Mouse (Mus musculus) forebrain, embryonic 14.5 days (tissue): ENCODE data around the gene Lefty1. TPM values are rescaled to one million over a fixed set of nuclear protein-coding genes. Genes with fewer than 3 reads are reported as not detected.

Experiments
- ATAC-seq: fragments of 200-750 bp; cut with Nextera tagmentation; 2 replicates; pipeline ENCODE4 v1.8.0; 2017; ENCODE audit warnings: mild to moderate bottlenecking, moderate library complexity
- DNase-seq: peaks from one replicate; pipeline ENCODE4 v3.0.0-alpha.2; 2015; ENCODE audit warnings: low spot score
- H3K27ac ChIP-seq: fragments of 300-500 bp; sonication (generic); 2 replicates; pipeline ENCODE4 v1.5.1; 2014; ENCODE audit warnings: low read depth, mild to moderate bottlenecking, control low read depth, low read length, moderate library complexity
- H3K27me3 ChIP-seq: fragments of 300-500 bp; sonication (generic); replicated peaks from 2 replicates; pipeline ENCODE4 v1.6.1; 2014; ENCODE audit warnings: low read length, control low read depth, mixed read lengths; ENCODE audit not compliant: control insufficient read depth, insufficient read depth
- H3K36me3 ChIP-seq: fragments of 300-500 bp; sonication (generic); 2 replicates; pipeline ENCODE4 v1.6.1; 2014; ENCODE audit warnings: low read length, control low read depth; ENCODE audit not compliant: control insufficient read depth, insufficient read depth
- H3K4me1 ChIP-seq: fragments of 300-500 bp; sonication (generic); 2 replicates; pipeline ENCODE4 v1.6.1; 2014; ENCODE audit warnings: antibody characterized with exemption, low read length, control low read depth; ENCODE audit not compliant: control insufficient read depth, insufficient read depth
- H3K4me2 ChIP-seq: fragments of 300-500 bp; sonication (generic); 2 replicates; pipeline ENCODE4 v1.6.1; 2014; ENCODE audit warnings: mild to moderate bottlenecking, control low read depth, low read length
- H3K4me3 ChIP-seq: fragments of 300-500 bp; sonication (generic); 2 replicates; pipeline ENCODE4 v1.5.1; 2014; ENCODE audit warnings: low read depth, low read length, control low read depth
- H3K9ac ChIP-seq: fragments of 300-500 bp; sonication (generic); 2 replicates; pipeline ENCODE4 v1.6.1; 2014; ENCODE audit warnings: mild to moderate bottlenecking, low read length, control low read depth, moderate library complexity
- H3K9me3 ChIP-seq: fragments of 300-500 bp; sonication (generic); replicated peaks from 2 replicates; pipeline ENCODE4 v1.6.1; 2016; ENCODE audit warnings: low read length, control low read depth, mixed read lengths; ENCODE audit not compliant: control insufficient read depth
- WGBS: fragments of 180-500 bp; shearing (Covaris S2); extraction: QIAGEN DNeasy Blood & Tissue Kit; methylation state at CpG from one replicate; pipeline ENCODE4 v1.1.7; 2014; 5-methylcytosine and 5-hydroxymethylcytosine counted together
- polyA plus RNA-seq: library from polyadenylated mRNA; unstranded; fragments of >200 nt; fragmentation: Nextera tagmentation; extraction: Ambion mirVana; gene quantifications from 2 replicates; pipeline ENCODE4 v1.2.1, GENCODE M21; 2014

Lefty1 gene
- polyA plus RNA-seq, 1 experiment from 2014 or later, result 0.15 TPM

DNA sequence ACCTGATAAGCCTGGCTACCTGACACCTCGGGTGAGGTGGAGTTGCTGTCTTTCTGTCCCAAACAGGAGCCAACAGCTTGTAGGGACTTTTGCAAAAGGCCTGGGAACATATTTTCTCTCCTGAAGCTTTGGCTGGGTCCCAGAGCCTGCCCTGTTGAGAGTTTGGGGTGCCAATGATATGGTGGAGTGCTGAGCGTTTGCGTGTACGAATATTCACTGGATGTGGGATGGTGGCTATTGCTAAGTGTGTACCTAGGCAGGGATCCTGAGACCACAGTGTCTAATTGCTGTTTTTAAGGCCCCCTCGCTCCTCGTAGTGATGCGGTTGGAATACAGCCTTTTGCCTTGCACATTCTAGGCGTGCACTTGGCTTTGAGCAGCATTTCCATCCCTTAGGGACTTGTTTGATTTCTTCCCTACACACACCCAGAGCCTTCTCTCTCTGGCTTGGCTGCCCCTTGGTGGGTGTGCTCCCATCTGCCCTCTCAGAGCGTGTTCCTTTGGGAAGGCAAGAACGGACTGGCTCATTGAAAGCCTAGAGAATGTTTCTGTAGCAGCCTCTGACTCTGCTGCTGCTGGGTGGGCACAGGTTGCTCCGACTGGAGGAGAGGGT is 8.3 kb downstream of the Lefty1 start:
- Histone ChIP-seq H3K4me1 (peaks cover 5% of the 10 kb centered on the region; the same call in 1 of the 2 replicates), H3K9ac (no peak overlapping the region), H3K27me3 (peaks cover 36% of the 10 kb centered on the region), H3K4me3 (peak overlapping the region; percentile 64), H3K4me2 (peak overlapping the region; percentile 93), H3K27ac (no peak overlapping the region), H3K9me3 (no peaks in the 10 kb centered on the region), H3K36me3 (no peaks in the 10 kb centered on the region)
- ATAC-seq (no peak), DNase-seq (no peak)
- WGBS, result 44% methylated on average over 11 of the region's 11 CpGs

- Histone ChIP-seq H3K36me3 (no peaks in the 10 kb centered on the region), H3K9me3 (no peaks in the 10 kb centered on the region), H3K27me3 (peaks cover 36% of the 10 kb centered on the region), H3K27ac (no peak overlapping the region), H3K4me1 (peaks cover 5% of the 10 kb centered on the region; the same call in 1 of the 2 replicates), H3K4me2 (no peak overlapping the region), H3K4me3 (no peak overlapping the region), H3K9ac (no peak overlapping the region)
- ATAC-seq (no peak), DNase-seq (no peak)
- WGBS, result 75% methylated on average over 1 of the region's 1 CpGs
Observed at GRCm38 (mm10) chr1:180943896-180944295, 9.1 kb downstream of the Lefty1 start.

DNA sequence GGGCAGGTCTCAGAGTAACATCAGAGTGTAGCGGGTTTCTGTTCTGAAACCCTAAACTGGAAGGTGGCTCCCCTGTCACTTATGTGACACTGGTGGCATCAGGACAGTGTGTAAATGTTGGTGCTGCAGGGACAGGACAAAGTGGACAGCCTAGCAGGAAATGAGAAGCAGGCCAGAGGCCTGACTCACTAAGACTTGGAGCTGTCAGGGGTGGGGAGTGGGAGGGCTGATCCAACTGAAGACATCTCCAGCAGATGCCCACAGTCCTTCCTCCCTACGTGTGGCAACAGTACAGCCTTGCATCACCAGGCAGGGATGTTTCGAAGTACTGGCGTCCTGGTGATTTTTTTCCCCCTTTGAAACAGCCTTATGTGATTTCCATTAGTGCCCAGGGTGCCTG is 9.7 kb downstream of the Lefty1 start:
- no peak overlapping the region for H3K9ac ChIP-seq
- DNase-seq, result no peak
- H3K27me3 ChIP-seq, result peaks cover 36% of the 10 kb centered on the region
- H3K4me1 ChIP-seq, result peaks cover 5% of the 10 kb centered on the region; the same call in 1 of the 2 replicates
- ATAC-seq, result no peak
- H3K9me3 ChIP-seq, result no peaks in the 10 kb centered on the region
- H3K36me3 ChIP-seq, result no peaks in the 10 kb centered on the region
- no peak overlapping the region for H3K27ac ChIP-seq
- 81% methylated on average over 4 of the region's 4 CpGs for WGBS
- no peak overlapping the region for H3K4me2 ChIP-seq
- H3K4me3 ChIP-seq, result no peak overlapping the region

DNA sequence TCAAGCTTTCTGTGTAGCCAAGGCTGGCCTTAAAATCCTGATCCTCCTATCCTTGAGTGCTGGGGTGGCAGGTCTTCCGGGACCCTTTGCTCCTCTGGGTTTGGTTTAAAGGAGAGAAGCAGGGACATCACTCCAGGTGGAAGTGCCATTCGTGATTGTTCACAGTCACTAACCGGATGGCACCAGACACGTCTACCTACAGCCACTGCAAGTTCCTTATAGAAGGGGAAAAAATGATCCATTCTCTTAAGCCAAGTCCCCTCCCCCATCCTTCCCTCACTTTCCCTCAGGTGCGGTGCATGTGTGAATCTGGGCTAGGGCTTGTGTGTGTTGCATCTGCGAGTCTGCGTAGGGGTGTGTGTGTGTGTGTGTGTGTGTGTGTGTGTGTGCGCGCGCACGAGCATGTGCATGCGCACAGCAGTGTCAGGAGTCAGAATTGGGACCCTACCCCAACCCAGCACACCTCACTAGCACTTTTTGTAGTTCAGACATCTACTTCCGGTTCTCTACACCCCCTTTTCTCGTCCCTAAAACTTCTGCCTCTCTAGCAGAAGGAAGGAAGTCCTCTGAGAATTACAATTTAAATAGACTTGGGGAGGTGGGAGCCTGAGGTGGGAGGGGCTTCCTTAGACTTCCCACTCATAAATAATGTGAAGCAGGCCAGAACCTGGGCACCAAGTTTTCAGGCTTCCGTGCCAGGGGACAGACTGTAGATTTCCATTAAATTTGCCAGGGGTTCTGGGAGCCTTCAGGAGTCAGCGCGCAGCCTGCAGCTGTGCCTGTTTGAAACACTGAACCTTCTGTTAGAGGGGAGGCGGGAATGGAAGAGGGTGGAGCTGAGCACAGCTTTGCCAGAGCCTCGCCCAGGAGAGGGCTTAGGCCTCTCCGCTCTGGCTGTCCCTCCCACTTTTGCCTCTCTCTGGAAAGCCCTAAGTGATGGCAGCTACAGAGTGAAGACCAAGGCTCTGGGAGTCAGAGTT is 10.5 kb downstream of the Lefty1 start:
- 31% methylated on average over 20 of the region's 20 CpGs for WGBS
- Histone ChIP-seq H3K27ac (no peak overlapping the region), H3K36me3 (no peaks in the 10 kb centered on the region), H3K9me3 (no peaks in the 10 kb centered on the region), H3K4me1 (peaks cover 5% of the 10 kb centered on the region; the same call in 1 of the 2 replicates), H3K4me2 (peak overlapping the region; percentile 18; the same call in 1 of the 2 replicates), H3K9ac (no peak overlapping the region), H3K4me3 (no peak overlapping the region), H3K27me3 (peaks cover 36% of the 10 kb centered on the region)
- DNase-seq, result peak; percentile 55
- ATAC-seq, result peak; percentile 56

- WGBS, result 85% methylated on average over 6 of the region's 6 CpGs
- peaks cover 26% of the 10 kb centered on the region for H3K27me3 ChIP-seq
- no peaks in the 10 kb centered on the region for H3K36me3 ChIP-seq
- H3K27ac ChIP-seq, result no peak overlapping the region
- no peak overlapping the region for H3K9ac ChIP-seq
- H3K9me3 ChIP-seq, result no peaks in the 10 kb centered on the region
- H3K4me1 ChIP-seq, result peaks cover 5% of the 10 kb centered on the region; the same call in 1 of the 2 replicates
- DNase-seq (no peak), ATAC-seq (no peak)
- no peak overlapping the region for H3K4me3 ChIP-seq
- no peak overlapping the region for H3K4me2 ChIP-seq
Observed at GRCm38 (mm10) chr1:180946448-180946847, 11.6 kb downstream of the Lefty1 start.

GRCm38 (mm10) chr1:180952085-180952746 is 17.4 kb downstream of the Lefty1 start:
- 91% methylated on average over 6 of the region's 6 CpGs for WGBS
- H3K27me3 ChIP-seq, result no peaks in the 10 kb centered on the region
- no peak overlapping the region for H3K4me3 ChIP-seq
- H3K27ac ChIP-seq, result no peak overlapping the region
- no peak overlapping the region for H3K4me2 ChIP-seq
- no peaks in the 10 kb centered on the region for H3K36me3 ChIP-seq
- H3K4me1 ChIP-seq, result no peaks in the 10 kb centered on the region
- DNase-seq, result no peak
- H3K9me3 ChIP-seq, result no peaks in the 10 kb centered on the region
- no peak overlapping the region for H3K9ac ChIP-seq
- ATAC-seq, result no peak

DNA sequence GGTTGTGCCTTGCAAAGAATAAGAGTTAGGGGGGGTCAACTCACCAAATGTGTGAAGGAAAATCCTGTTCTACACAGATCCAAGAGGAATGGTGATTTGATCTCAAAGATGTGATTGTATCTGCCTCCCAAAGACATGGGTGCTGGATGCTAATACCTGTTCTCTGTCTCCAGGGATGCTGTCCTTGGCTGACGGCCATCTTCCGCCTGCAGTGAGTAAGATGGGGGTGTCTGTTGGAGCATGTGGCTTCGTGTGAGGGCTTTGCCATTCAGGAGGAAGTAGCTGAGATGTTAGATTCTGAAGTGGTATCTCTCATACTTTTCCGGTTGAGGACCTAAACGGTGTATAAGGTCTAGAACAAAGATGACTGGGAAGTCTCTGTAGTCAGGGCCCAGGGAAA is 18.0 kb downstream of the Lefty1 start:
- 86% methylated on average over 5 of the region's 5 CpGs for WGBS

GRCm38 (mm10) chr1:180956401-180956800 is 21.6 kb downstream of the Lefty1 start:
- 92% methylated on average over 8 of the region's 8 CpGs for WGBS
- H3K27ac ChIP-seq, result no peak overlapping the region
- ATAC-seq (no peak), DNase-seq (no peak)
- no peak overlapping the region for H3K9ac ChIP-seq
- H3K9me3 ChIP-seq, result no peaks in the 10 kb centered on the region
- H3K4me2 ChIP-seq, result no peak overlapping the region
- H3K4me1 ChIP-seq, result no peaks in the 10 kb centered on the region
- no peak overlapping the region for H3K4me3 ChIP-seq
- no peaks in the 10 kb centered on the region for H3K36me3 ChIP-seq
- no peaks in the 10 kb centered on the region for H3K27me3 ChIP-seq

More for the DNA sequence above, 18.0 kb downstream of the Lefty1 start:
- Histone ChIP-seq H3K27me3 (no peaks in the 10 kb centered on the region), H3K9ac (no peak overlapping the region), H3K36me3 (no peaks in the 10 kb centered on the region), H3K27ac (no peak overlapping the region), H3K9me3 (no peaks in the 10 kb centered on the region), H3K4me1 (no peaks in the 10 kb centered on the region), H3K4me3 (no peak overlapping the region), H3K4me2 (no peak overlapping the region)
- ATAC-seq (no peak), DNase-seq (no peak)
